Mouse (Mus musculus): Measurements from ENCODE around the gene Cyp4a14.

DNA sequence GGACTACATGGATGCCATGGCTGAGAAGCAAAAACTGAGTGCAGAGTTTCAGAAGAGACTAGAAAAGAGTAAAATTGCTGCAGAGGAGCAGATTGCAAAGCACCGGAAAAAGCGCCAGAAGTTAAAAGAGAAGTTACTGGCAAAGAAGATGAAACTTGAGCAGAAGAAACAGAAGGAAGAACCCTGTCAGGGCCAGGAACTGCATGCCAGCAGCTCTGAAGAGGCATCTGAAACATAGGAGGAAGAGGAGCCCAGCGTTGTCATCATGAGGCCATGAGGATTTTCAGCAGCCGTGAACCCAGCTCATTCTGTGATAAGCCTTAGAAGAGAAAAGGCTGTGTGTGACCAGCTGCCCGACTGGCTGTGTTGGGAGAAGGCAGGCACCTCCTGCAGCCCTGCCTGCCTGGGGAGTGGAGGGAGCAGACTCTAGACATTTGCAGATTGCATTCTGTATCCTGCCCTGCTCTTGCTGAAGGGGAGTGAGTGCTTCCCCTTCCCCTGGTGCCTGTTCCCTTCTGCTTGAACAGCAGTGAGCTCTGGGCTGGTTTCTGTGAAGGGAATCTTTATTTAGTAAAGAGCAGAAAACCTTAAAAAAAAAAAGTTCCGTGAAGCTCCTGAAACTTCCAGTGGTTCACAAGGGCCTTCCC lies 14.8 kb downstream of the Cyp4a14 start:
- no peak for TF ChIP-seq CTCF (IDR thresholded peaks at IDR 0.05; ENCODE audit: low read depth, low read length)
- no peak for TF ChIP-seq POLR2A (IDR thresholded peaks at IDR 0.05; ENCODE audit: borderline replicate concordance, low read depth, low read length)
